Mouse (Mus musculus): Measurements from ENCODE around the gene C530008M17Rik.

C530008M17Rik gene

GRCm38 (mm10) chr5:76656212-76656611, at the start of gene C530008M17Rik:
C530008M17Rik (plus strand) TSS chr5:76656512.
- no peak for DNase-seq

- DNase-seq = no peak
These were observed 46.5 kb upstream of the C530008M17Rik start for GRCm38 (mm10) chr5:76609702-76610370.

DNA sequence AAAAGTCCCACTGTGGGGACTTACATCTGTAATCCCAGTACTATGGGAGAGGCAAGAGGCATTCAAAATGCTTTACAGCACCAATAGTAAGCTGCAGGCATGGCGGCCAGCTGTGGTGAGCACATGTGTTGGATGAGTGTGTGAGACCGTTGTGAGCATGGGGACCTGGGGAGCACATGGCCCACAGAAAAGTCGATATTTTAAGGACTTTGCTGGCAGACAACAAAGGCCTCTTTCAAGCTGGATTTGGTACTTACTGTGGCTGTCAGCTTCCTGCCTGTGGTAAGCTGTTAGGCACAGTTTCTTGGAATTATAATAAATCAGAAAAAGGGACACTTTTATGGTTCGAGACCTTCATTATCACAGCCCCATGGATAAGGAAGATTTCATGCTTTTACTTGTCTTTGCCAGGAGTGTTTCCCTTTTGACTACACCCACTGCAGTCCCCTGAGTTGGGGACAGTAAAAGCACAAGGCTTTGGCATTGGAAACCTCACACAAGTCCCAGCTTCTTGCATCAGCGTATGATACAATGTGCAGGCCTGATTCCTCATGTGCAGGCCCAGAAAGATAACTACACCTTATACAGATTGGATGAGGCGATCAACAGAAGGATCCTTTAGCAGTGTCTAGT, 43.3 kb upstream of the C530008M17Rik start:
- no peak for DNase-seq

DNA sequence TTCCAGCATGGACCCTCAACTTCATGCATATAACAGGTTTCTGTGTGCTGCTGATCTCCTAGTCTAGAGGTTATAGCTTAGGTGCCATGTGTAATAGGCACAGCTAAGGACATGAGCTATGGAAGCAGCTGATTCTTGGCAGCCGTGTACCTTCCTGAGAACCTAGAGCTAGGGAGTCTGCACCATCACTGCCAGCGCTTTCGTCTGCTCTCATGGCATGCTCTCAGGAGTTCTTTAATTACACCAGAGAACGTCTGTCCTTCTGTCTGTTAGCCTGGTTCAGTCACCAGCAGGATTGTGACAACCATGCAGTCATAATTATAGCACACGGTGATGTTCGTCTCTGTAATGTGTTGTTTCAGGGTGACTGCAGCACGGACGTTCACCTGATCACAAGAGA, 41.0 kb upstream of the C530008M17Rik start:
- DNase-seq = no peak

- DNase-seq = no peak
These were observed 40.0 kb upstream of the C530008M17Rik start for GRCm38 (mm10) chr5:76616196-76616747.

- DNase-seq = no peak
These were observed 37.6 kb upstream of the C530008M17Rik start for GRCm38 (mm10) chr5:76618750-76619149.

DNA sequence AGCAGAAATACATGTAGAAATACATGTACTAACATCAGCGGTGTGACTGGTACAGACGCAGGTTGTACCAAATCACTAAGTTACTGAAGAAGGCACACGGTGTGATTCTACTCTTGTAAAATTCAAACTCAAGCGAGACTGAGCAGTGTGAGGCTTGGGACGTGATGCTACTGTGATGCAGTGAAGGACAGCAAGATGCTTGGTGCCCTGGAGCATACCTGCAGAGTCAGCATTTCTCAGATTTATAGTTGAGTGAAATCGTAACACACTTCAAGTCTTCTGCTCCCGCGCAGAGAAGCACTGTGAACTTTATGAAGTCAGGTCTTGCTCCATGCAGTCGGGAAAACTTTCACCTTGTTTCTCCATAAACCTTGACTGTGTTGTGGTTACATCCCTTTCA, 32.6 kb upstream of the C530008M17Rik start:
- DNase-seq = no peak

DNA sequence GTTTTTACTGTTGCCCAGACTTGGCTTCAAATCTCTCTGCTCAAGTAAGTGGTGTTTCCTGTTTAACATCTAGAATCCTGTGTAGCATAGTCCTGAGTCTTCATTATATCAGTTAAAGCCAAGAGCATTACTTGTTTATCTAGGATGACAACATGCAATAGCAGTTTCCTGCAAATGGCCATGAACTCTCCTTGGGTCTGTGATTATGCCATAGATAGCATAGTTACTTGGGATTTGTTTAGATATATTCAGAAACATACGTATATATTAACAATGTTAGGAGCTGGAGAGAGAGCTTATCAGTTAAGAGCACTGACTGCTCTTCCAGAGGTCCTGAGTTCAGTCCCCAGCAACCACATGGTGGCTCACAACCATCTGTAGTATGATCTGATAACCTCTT, 28.5 kb upstream of the C530008M17Rik start:
- no peak for DNase-seq

- no peak for DNase-seq
These were observed 22.3 kb upstream of the C530008M17Rik start for GRCm38 (mm10) chr5:76634012-76634411.

GRCm38 (mm10) chr5:76635592-76635991, 20.7 kb upstream of the C530008M17Rik start:
- DNase-seq = no peak

GRCm38 (mm10) chr5:76642076-76642475, 14.2 kb upstream of the C530008M17Rik start:
- DNase-seq = no peak

DNA sequence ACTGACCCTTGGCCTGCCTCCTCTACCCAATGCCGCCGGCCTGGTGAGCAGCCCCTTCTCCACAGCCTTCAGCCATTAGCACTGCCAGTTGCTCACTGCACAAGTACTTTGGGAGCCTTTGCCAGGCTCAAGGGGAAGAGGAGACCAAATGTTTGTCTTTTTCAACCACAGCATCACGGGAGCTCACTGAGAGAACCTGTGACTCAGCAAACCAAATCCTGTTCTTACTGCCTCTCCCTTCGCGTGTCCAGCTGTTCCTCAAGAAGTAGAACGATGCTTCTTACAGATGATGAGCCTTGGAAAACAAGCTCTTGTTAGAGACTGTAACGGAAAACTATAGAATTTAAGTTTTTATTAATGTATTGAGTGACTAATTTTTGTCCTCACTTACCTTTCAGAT, 12.1 kb upstream of the C530008M17Rik start:
- DNase-seq = no peak

- no peak for DNase-seq
These were observed 11.0 kb upstream of the C530008M17Rik start for GRCm38 (mm10) chr5:76645091-76645868.

DNA sequence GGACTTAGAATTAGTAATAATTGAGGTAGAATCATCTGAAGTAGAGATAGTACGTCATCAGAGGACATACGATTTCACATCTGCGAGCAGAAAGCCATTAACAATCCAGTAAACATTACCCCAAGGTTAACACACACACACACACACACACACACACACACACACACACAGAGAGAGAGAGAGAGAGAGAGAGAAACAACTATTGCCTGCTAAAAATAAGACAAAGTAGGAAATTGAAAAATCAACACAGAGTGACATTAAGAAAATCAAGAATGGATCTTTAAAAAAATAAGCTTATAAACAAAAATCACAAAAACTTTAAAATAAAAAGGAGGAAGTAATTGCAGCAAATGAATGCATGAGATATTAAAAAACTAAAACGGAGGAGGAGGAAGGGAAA, 6.4 kb upstream of the C530008M17Rik start:
- no peak for DNase-seq

GRCm38 (mm10) chr5:76651151-76651725, 5.1 kb upstream of the C530008M17Rik start:
- DNase-seq = no peak

DNA sequence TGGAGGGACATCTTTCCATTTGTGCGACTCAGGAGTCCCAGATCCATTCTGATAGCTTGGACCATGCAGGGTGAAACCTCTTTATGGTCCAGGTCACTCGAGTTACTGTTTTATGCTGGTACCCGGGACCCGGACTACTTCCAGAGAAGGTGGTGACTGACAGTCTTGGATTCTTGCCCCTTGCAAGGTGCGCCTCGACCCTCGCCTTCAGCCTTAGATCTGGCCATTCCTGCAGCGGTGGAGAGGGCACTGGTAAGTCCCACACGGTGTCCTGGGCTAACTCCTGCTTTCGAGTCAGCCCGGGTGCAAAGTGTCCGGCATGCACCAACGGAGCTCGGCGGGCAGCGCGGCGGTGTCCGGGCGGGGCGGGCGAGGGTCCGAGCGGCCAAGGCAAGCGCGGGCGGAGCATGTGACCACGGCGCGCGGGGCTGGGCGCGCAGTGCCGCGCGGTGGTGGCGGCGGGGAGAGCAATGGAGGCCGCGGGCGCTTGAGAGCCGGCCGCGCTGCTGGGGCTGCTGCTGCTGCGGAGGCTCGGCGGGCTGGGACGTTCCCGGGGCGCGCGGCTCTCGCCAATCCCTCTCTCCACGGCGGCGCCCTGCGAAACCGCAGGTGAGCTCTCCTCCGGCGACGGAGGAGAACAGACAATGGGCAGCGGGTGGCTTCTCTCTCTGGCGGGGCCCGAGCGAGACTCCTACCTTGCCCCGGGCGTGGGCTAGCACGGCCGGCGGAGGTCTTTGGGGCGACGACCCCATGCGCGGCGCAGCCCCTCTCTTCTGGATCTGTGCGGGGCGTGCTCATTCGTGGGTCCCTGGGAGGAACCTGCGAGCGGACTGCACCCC, 1.2 kb downstream of the C530008M17Rik start:
- DNase-seq = peak; percentile 24

GRCm38 (mm10) chr5:76658084-76658934, 2.0 kb downstream of the C530008M17Rik start:
- no peak for DNase-seq

DNA sequence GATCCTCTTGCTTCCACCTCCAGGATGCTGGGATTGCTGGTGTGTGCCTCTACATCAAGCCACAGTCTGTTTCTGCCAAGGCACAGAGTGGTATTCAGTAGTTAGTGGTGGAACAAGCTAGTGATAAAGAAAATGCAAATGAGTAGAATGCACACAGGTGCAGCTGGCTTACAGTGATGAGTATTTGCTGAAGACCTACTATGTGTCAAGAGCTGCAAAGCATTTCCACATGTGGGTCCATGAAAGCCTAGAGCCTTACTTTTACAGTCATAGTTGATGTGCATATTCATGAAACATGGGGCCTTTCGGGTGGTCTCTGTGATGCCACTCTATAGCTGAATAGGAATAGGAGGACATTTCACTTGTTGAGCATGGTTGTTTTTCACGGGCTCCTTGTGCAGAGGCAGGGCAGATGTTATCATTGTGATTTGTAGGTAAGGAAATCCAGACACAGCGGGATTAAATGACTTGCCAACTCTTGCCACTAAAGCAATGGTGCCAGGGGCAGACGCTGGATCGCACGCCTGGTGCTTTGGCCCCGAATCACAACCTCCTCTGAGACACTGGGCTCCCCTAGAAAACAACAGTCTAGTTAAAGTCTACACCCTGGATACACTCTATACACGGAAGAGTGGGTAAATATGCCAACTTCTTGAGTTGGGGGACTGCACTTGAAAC, 3.8 kb downstream of the C530008M17Rik start:
- no peak for DNase-seq

GRCm38 (mm10) chr5:76661310-76661709, 5.0 kb downstream of the C530008M17Rik start:
- DNase-seq = no peak

GRCm38 (mm10) chr5:76664936-76665335, 8.6 kb downstream of the C530008M17Rik start:
- no peak for DNase-seq

DNA sequence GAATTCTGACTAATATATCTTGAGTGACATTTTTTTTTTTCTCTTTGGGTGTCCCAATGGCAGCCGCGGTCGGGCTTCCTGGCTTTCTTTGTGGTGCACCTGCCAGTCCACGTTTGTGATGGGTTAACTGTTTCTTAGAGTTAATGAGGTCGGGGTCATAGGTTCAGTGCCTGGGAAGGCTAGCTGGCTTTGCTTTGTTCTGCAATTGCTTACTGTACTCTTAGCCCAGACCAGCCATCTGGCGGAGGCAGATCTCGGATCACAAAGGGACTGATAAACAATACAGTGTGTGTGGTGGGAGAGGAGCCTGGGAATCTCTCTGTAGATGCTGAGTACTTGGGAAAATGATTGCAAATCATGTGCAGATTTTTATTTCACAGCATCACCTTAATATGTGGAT, 9.1 kb downstream of the C530008M17Rik start:
- no peak for DNase-seq

Measured in thymus, postnatal 14 days (tissue).